Mouse (Mus musculus) small intestine, adult 2 months (tissue): ENCODE measurements around the gene Tmem131. TPM values are rescaled to one million over a fixed set of nuclear protein-coding genes. Genes with fewer than 3 reads are reported as not detected.
"Not testable (repeated sequence)": the region's sequence is repeated elsewhere in the genome, so short reads cannot be mapped to it uniquely, and the experiment has no call there.

Source experiments
- H3K27ac ChIP-seq: fragments of 200-500 bp; 2 replicates; pipeline ENCODE4 v1.5.1; 2012; ENCODE audit warnings: low read depth, low read length, control low read depth, inconsistent platforms; ENCODE audit not compliant: insufficient read depth
- H3K27me3 ChIP-seq: fragments of 200-500 bp; 2 replicates; pipeline ENCODE4 v1.6.1; 2012; ENCODE audit warnings: mild to moderate bottlenecking, moderate library complexity, low read length, inconsistent platforms; ENCODE audit not compliant: control insufficient read depth, insufficient read depth
- H3K36me3 ChIP-seq: fragments of 200-500 bp; 2 replicates; pipeline ENCODE4 v1.6.1; 2012; ENCODE audit warnings: mild to moderate bottlenecking, low read length, control low read depth, inconsistent platforms; ENCODE audit not compliant: control insufficient read depth, insufficient read depth
- H3K4me1 ChIP-seq: fragments of 200-500 bp; 2 replicates; pipeline ENCODE4 v1.6.1; 2012; ENCODE audit warnings: low read length, inconsistent platforms, mixed read lengths; ENCODE audit not compliant: control insufficient read depth, insufficient read depth, insufficient read length
- H3K4me3 ChIP-seq: fragments of 200-500 bp; 2 replicates; pipeline ENCODE4 v1.5.1; 2012; ENCODE audit warnings: low read depth, mild to moderate bottlenecking, control low read depth, inconsistent platforms, low read length, moderate library complexity
- CTCF ChIP-seq: fragments of 200-500 bp; IDR thresholded peaks from 2 replicates; pipeline ENCODE4 v1.5.1; 2012; ENCODE audit warnings: low read depth, mild to moderate bottlenecking, control low read depth, inconsistent platforms, low read length, moderate library complexity, mixed read lengths; ENCODE audit not compliant: insufficient replicate concordance, insufficient read length; ENCODE audit errors: extremely low read depth
- POLR2A ChIP-seq: fragments of 200-500 bp; IDR thresholded peaks from 2 replicates; pipeline ENCODE4 v1.6.1; 2012; ENCODE audit warnings: low read depth, mild to moderate bottlenecking, control low read depth, inconsistent platforms, low read length, moderate library complexity
- WGBS: fragments of 180-500 bp; shearing (Covaris S2); methylation state at CpG from one replicate; pipeline ENCODE4 v1.1.7; 2018; 5-methylcytosine and 5-hydroxymethylcytosine counted together
- polyA plus RNA-seq: library from polyadenylated mRNA; depleted of rRNA; stranded (reverse); fragments of >200 nt; gene quantifications from 2 replicates; pipeline ENCODE4 v1.2.3, GENCODE M21; 2012

Gene Tmem131
- polyA plus RNA-seq, 1 experiment = 39.6 TPM

DNA sequence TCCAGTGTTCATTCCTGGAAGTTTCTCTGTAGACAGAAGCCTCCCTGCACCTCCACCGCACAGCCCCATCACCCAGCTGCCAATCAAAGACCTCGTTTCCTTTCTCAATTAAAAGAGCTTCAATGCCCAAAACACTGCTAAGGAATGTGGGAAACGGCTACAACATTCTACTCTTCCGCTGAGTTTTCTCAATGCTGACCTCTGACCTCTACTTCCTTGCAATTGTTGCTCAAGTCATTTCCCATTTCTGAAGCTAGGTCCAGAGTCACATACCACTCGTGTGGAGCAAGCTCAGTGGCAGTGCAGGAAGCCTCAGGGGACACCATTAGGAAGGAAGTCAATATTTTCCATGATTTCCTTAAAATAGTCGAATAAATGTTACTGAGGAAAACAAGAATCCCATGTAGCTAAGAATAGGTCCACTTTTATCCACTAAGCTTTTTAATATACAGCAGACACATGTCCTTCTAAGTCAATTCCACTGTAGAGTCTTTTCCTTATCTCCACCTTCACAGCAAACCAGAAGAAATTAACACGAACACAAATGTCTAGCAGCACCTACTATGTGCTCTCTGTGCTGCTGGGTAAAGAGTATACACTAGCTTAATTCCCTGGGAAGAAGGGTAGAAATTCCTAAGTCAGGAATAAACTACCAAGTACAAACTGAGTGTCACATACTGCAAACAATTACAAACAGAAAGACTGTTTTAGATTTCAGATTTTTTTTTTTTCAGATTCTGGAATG is 28.8 kb downstream of the Tmem131 start:
- no peak overlapping the region for H3K4me3 ChIP-seq
- H3K27ac ChIP-seq = no peak overlapping the region
- 47% methylated on average over 7 of the region's 7 CpGs for WGBS
- H3K36me3 ChIP-seq = no peaks in the 10 kb centered on the region
- no peak for TF ChIP-seq CTCF
- no peak for TF ChIP-seq POLR2A
- peaks cover 21% of the 10 kb centered on the region; the same call in 1 of the 2 replicates for H3K4me1 ChIP-seq
- H3K27me3 ChIP-seq = no peaks in the 10 kb centered on the region

- no peak overlapping the region for H3K4me3 ChIP-seq
- H3K36me3 ChIP-seq = no peaks in the 10 kb centered on the region
- no peak overlapping the region for H3K27ac ChIP-seq
- H3K27me3 ChIP-seq = no peaks in the 10 kb centered on the region
- WGBS = 83% methylated on average over 7 of the region's 7 CpGs
- TF ChIP-seq POLR2A = no peak
- H3K4me1 ChIP-seq = peaks cover 17% of the 10 kb centered on the region; the same call in 1 of the 2 replicates
Observed at GRCm38 (mm10) chr1:36913806-36914205, 29.7 kb downstream of the Tmem131 start.

- Histone ChIP-seq H3K27me3 (no peaks in the 10 kb centered on the region), H3K36me3 (no peaks in the 10 kb centered on the region; the same call in 1 of the 2 replicates), H3K27ac (no peak overlapping the region), H3K4me1 (peaks cover 9% of the 10 kb centered on the region; the same call in 1 of the 2 replicates), H3K4me3 (no peak overlapping the region)
- 96% methylated on average over 1 of the region's 1 CpGs for WGBS
- no peak for TF ChIP-seq CTCF
- TF ChIP-seq POLR2A = no peak
Observed at GRCm38 (mm10) chr1:36912239-36912638, 31.2 kb downstream of the Tmem131 start.

DNA sequence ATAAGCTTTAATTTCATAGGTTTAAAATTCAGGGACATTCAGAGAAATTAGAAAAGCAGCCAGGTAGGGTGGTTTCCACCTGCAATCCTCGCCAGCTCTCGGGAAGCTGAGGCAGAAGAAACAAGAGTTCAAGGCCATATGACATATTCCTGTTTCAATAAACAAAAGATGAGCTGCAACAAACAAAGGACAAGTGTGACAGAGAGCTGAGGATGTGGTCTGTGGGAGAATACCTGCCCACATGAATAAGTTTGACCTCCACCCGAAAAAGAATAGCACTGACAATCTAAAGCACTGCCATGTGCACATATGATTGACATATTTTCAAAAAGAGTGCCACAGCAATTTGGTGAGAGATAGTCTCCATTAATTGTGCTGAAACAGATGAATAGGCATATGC is 31.9 kb downstream of the Tmem131 start:
- no peaks in the 10 kb centered on the region; the same call in 1 of the 2 replicates for H3K36me3 ChIP-seq
- no peak for TF ChIP-seq CTCF
- TF ChIP-seq POLR2A = no peak
- H3K4me3 ChIP-seq = no peak overlapping the region
- WGBS = 81% methylated on average over 3 of the region's 3 CpGs
- H3K27me3 ChIP-seq = no peaks in the 10 kb centered on the region
- H3K4me1 ChIP-seq = peaks cover 9% of the 10 kb centered on the region; the same call in 1 of the 2 replicates
- H3K27ac ChIP-seq = no peak overlapping the region

DNA sequence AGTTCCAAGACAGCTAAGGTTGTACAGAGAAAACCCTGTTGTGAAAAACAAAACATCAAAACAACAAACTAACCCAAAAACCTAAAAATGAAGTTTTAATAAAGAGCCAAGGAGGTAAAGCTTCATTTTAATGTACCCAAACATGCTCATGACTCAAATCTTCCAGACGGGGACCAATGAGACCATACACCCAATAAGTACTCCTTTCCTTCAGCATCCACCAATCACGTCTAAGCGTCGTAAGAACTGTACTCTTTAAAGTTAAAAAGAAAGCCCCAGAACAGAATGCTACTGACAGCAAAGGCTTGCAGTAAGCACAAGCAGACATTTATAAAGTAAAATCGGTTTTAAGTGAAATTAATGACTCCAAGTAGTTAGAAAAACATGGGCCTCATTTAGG is 33.1 kb downstream of the Tmem131 start:
- Histone ChIP-seq H3K27me3 (no peaks in the 10 kb centered on the region), H3K4me1 (peaks cover 7% of the 10 kb centered on the region; the same call in 1 of the 2 replicates), H3K36me3 (no peaks in the 10 kb centered on the region; the same call in 1 of the 2 replicates), H3K27ac (no peak overlapping the region), H3K4me3 (no peak overlapping the region)
- TF ChIP-seq POLR2A = no peak
- TF ChIP-seq CTCF = no peak
- WGBS = 84% methylated on average over 5 of the region's 5 CpGs

- not testable (repeated sequence) for H3K4me3 ChIP-seq, H3K27ac ChIP-seq, H3K36me3 ChIP-seq, H3K27me3 ChIP-seq
- peaks cover 11% of the 10 kb centered on the region; the same call in 1 of the 2 replicates for H3K4me1 ChIP-seq
- 50% methylated on average over 7 of the region's 7 CpGs for WGBS
Observed at GRCm38 (mm10) chr1:36909965-36910364, 33.5 kb downstream of the Tmem131 start.

GRCm38 (mm10) chr1:36905216-36905615 is 38.2 kb downstream of the Tmem131 start:
- Histone ChIP-seq H3K4me3 (no peak overlapping the region), H3K27me3 (no peaks in the 10 kb centered on the region), H3K4me1 (peaks cover 14% of the 10 kb centered on the region), H3K36me3 (no peaks in the 10 kb centered on the region; the same call in 1 of the 2 replicates), H3K27ac (no peak overlapping the region)
- 50% methylated on average over 3 of the region's 3 CpGs for WGBS
- TF ChIP-seq CTCF (no peak), POLR2A (no peak)

DNA sequence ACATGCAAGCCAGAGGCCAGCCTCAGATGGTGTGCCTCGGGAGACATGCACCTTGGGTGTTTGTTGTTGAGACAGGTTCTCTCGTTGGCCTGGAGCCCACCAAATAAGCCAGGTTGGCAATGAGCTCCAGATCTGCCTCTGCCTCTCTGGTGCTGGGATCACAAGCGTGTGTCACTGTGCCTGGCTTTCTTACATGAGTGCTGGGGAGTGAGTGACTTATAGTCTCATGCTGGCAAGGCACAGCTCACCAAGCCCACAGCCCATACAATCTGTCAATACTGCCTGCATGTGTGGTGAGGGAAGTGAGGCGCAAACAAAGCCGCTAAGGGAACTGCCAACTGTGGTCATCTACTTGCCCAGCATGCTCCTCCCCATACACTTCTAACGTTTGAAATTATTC is 39.0 kb downstream of the Tmem131 start:
- Histone ChIP-seq H3K4me1 (peaks cover 15% of the 10 kb centered on the region), H3K27me3 (no peaks in the 10 kb centered on the region), H3K27ac (no peak overlapping the region), H3K36me3 (no peaks in the 10 kb centered on the region; the same call in 1 of the 2 replicates), H3K4me3 (no peak overlapping the region)
- WGBS = 27% methylated on average over 6 of the region's 6 CpGs
- no peak for TF ChIP-seq POLR2A
- no peak for TF ChIP-seq CTCF
